Mouse (Mus musculus): ENCODE data around the gene Scamp1.

Scamp1 gene

GRCm38 (mm10) chr13:94174577-94175279 lies 110.9 kb downstream of the Scamp1 start:
- peak; percentile 79 to 83 for DNase-seq

- DNase-seq: peak; percentile 83 to 85
These were observed 111.8 kb downstream of the Scamp1 start for GRCm38 (mm10) chr13:94173633-94174576.

DNA sequence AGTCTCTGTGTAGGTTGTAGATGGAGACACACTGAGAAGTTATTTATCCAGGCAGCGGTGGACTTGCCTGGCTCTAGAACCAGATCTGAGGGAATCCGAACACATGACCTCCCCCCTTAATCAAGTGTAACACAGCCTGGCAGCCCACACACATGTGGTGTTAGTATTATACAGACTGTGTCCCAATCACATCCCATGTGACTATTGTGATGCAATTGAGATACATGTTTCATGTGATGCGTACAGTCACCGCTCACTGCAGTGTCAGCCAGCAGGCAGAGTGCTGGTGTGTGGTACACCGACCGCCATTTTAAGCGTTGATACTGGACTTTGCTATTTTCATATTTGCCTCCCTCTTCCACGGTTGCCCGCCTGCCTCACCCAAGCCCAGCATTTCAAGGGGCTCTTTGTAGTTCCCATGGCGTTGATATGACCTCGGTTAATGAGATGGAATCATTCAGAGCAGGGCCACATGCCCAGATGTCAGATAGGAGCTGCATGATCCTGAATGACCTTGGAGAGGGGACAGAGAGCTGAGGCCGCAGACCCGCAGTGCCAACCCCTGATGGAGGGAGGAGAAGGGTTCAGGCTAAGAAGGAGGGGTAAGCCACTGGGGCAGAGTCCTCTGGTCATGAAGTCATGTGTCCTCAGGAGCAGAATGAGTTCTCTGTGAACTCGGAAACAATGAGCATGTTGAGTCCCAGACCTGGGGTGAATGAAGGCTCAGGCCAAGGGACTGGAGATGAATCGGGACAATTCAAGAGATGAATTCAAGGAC lies 112.9 kb downstream of the Scamp1 start:
- DNase-seq: no peak

DNA sequence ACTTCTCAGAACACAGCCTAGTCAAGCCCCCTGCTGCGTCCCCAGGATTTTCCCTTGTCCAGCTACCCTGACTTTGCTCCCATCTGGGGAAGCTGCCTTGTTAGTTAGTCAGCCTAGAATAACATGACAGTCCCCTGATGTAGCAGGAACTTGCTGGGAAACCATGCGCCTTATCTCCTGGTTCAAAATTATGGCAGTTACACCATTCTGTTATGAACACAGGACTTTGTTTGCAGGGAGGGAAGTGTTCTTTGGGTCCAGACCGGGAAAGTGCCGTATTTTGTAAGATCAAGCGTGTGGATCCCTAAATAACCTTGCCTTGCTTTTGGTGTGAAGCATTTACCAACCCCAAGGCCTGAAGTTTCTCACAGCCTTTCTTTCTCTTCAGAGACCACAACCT lies 114.0 kb downstream of the Scamp1 start:
- DNase-seq: no peak

GRCm38 (mm10) chr13:94169325-94169916 lies 116.2 kb downstream of the Scamp1 start:
- no peak for DNase-seq

DNA sequence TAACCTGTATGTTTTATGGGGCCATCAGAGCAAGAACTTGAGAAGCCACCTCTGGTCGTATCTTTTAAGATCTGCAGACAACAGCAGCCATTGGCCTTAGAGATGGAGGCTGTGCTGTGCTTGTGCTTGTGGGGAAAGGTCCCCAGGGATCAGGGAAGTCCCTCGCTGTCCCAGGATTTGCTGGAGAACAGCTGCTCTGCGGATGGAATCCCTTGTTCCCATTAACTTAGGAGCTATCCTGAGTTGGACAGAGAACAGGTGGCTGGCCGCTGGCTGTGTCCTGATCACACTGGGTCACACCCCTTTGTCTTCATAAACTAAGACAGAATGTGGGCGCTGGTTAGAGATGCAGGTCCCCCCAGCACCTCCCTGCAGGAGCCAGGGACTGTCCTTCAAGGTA lies 117.3 kb downstream of the Scamp1 start:
- DNase-seq: no peak

DNA sequence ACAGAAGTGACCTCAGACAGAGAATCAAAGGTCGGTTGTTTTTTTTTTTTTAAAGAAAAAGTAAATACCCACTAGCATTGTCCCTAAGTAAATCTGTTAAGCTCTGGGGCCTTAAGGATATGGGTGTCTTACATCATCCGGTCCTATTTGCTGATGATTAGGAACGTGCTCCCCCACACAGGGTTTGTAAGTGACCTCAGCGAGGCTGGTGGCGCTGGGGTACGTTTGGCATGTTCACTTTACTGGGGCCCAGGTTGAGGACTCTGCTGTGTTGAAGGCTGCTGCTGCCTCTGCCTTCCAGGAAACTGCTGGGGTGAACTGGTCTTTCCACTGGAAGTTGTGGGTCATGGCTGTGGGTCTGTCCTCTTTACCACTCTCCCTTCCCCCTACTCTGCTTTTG lies 121.2 kb downstream of the Scamp1 start:
- DNase-seq: no peak

GRCm38 (mm10) chr13:94159478-94160220 lies 126.0 kb downstream of the Scamp1 start:
- DNase-seq: no peak

DNA sequence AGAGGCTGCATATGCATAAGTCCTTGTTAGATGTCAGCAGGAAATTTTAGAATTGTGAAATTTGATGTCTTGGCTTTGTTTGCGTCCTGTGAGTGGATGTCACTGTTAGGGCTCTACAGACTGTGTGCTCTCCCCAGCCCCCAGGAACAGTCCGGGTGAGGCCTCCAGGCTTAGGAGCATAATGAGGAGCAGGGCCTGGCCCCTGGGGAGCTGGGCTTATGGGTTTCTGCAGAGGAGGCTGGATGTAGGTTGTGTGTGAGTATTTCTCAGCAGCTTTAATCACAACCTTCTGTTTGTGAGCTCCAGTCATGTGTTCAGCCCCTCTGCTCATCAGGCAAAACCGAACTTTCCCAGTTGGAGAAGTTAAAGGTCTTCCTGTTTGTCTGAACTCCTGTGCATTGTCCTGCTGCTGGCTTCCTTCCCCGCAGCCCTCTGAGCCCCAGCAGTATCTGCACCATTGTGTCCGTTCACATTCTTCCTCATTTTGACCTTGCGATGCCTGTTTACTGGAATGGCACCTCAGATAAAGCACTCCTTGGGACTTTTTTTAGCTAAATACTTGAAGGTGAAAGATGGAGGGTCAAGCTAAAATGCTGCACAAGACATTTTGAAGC lies 126.7 kb downstream of the Scamp1 start:
- no peak for DNase-seq

DNA sequence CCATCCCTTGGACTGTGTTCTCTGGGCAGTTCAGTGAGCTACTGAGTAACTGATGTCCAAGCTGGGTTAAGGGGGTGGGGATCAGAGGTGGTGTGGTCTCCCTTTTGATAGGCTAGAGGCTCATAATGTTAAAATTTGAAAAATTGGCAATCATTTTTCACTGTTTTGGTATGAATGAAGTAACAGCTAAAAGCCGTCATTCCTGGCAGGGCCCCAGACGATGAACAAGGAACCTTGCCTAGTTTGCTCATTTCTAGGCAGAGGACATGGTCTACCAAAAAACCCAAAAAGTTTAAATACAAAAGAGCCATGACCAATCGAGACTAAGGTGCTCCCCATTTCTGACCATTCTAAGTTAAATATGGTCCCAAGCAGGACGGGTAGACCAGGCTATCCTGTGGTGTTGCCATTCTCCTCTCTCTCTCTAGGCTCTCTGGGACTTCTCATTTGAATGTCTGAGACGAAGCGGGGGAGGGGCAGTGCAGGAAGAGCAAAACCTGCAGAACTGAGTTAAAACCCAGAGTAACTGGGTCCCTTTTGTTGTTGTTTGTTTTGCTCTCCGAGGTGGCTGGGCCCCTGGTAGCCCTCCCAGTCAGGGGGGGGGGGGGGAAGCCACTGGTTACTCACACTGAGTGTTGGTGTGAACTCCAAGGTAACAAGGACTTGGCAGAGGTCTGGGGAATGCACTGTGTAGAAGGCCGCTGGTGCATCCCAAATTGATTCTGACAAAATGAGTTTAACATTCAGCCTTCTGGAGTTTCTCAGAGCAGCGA lies 129.8 kb downstream of the Scamp1 start:
- DNase-seq: peak; percentile 47 to 49

DNA sequence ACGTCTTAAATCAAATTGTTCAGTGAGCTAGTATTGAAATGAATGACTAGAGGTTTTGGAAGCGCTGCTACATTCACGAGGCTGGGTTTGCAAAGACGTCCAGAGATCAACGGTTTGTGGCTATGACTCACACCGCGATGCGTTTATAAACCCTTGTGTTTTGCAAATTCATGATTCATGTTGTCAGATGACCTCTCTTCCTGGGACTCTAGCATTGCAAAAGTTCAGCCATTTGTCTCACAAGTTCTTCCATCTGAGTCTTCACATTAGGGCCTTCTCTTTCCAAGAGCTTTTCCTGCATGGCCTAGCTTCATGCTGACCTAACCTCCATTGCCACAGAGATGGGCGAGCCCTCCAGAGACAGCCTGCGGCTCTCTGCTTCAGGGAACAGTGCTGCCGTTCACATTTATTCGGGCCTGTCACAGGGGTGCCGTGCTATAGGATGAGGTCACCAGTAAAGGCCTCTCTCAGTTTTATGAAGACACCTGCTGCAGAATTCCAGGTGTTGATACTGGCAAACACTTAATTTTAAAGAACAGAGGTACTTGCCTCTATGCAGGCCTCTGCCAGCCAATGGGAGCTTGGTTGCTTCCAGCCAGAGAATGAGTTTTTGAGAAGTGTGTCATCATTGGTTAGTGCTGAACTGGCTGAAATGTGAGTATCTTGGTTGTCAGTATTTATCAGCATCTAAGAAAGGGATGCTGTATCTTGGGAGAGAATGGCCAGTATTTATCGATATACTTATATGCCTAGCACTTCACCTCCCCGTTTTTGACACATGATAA lies 131.0 kb downstream of the Scamp1 start:
- no peak for DNase-seq

DNA sequence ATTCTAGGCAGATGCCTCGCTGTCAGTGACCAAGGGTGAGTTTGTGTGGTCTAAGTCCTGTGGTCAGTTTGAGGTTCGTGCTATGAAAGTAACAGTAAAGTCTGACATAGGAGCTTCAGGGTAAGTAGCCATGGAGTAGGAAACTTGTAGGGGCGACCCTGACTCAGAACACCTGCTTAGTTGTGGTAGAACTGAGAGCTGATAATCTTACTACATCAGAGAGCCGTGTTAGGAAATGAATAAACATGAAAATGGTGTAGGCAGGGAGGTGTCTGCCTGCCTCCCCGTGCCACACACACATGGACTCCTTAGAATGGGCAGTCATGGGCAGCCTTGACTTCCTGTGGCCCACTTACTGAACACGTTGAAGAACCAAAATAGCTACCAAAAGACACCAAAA lies 132.0 kb downstream of the Scamp1 start:
- no peak for DNase-seq

DNA sequence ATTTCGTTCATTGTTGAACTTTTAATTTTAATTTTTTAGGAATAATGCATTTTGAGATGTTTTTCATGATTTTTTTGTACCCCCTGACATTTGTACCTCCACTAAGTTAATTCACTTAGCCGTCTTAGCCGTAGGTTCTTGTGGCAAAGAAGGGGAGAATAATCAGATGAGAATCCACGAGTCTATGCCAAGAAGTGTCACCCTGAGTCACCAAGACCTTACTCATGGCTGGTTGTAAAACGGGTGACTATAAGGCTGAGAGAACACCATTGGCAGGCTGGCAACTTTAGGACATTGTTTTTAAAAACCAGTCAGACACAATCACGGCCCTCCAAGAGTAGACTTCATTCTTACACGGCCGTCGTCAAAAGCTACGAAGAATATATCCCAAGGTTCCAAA lies 132.8 kb downstream of the Scamp1 start:
- no peak for DNase-seq
